Mouse (Mus musculus): ENCODE measurements around the gene Plce1. TPM values are rescaled to one million over a fixed set of nuclear protein-coding genes. Genes with fewer than 3 reads are reported as not detected.

Gene Plce1
- polyA plus RNA-seq, 1 experiment from 2014 or later = 0.60 TPM

DNA sequence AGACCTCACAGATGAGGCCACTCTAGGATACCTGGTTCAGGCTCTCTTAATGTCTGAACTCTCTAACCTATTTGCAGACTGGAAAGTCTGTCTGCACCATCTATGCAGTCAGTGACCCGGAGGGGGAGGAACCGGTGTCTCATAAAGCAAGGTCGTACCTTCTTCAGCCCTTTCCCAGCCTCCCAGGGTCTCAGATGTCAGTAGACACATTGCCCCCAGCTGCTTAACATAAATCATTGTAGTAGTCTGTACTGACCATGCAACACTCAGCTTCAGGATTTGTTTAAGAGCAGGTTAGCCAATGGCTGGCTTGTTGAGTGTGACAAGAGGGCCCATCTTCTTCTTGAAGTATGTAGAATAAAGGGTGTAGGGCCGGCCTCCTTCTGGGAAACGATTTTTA is 2.6 kb upstream of the Plce1 start:
- DNase-seq = no peak
- Histone ChIP-seq H3K9ac (replicated peaks) (no peak overlapping the region), H3K4me2 (ENCODE audit: low read depth, low read length) (no peak overlapping the region), H3K27ac (ENCODE audit: low read depth) (no peak overlapping the region), H3K4me3 (ENCODE audit: low read depth, low read length) (no peak overlapping the region), H3K9me3 (ENCODE audit: low read length) (no peaks in the 10 kb centered on the region), H3K36me3 (replicated peaks; ENCODE audit: insufficient read depth, low read length) (no peaks in the 10 kb centered on the region), H3K27me3 (ENCODE audit: insufficient read depth, low read length) (peaks cover 42% of the 10 kb centered on the region), H3K4me1 (ENCODE audit: insufficient read depth) (no peaks in the 10 kb centered on the region)
- TF ChIP-seq CTCF (IDR thresholded peaks at IDR 0.05; ENCODE audit: low read depth) (no peak), EP300 (IDR thresholded peaks at IDR 0.05; ENCODE audit: low read depth) (no peak)
- 65% methylated on average over 5 of the region's 5 CpGs for WGBS (ENCODE audit: insufficient replicate concordance)
- no peak for ATAC-seq

DNA sequence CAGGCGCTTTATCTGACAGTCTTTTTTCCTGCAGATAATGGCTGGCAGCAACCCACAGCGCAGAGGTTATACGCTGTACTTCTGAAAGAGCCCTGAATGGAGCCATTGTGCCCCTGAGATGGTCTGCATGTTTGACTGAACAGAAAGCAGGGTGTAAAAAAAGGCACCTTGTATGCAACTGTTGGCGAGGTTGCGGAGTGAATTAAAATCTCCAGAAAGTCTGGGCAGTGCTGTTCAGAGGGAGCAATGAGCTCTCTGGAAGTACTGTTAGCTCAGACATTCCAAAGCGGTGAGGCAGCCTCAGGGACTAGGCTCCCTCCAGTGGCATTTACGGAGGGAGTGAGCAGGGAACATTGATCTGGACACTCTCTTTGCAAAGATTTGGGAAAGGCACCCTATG is 2.0 kb upstream of the Plce1 start:
- no peaks in the 10 kb centered on the region for H3K36me3 ChIP-seq (replicated peaks; ENCODE audit: insufficient read depth, low read length)
- no peak overlapping the region for H3K27ac ChIP-seq (ENCODE audit: low read depth)
- no peaks in the 10 kb centered on the region for H3K4me1 ChIP-seq (ENCODE audit: insufficient read depth)
- DNase-seq (no peak), ATAC-seq (no peak)
- no peaks in the 10 kb centered on the region for H3K9me3 ChIP-seq (ENCODE audit: low read length)
- peaks cover 42% of the 10 kb centered on the region for H3K27me3 ChIP-seq (ENCODE audit: insufficient read depth, low read length)
- no peak overlapping the region for H3K9ac ChIP-seq (replicated peaks)
- TF ChIP-seq CTCF (IDR thresholded peaks at IDR 0.05; ENCODE audit: low read depth) (peak; percentile 24), EP300 (IDR thresholded peaks at IDR 0.05; ENCODE audit: low read depth) (no peak)
- H3K4me2 ChIP-seq (ENCODE audit: low read depth, low read length) = no peak overlapping the region
- 46% methylated on average over 7 of the region's 7 CpGs for WGBS (ENCODE audit: insufficient replicate concordance)
- no peak overlapping the region for H3K4me3 ChIP-seq (ENCODE audit: low read depth, low read length)

GRCm38 (mm10) chr19:38479473-38479872 is 1.4 kb upstream of the Plce1 start:
- no peak overlapping the region for H3K27ac ChIP-seq (ENCODE audit: low read depth)
- 68% methylated on average over 5 of the region's 5 CpGs for WGBS (ENCODE audit: insufficient replicate concordance)
- no peak overlapping the region for H3K9ac ChIP-seq (replicated peaks)
- TF ChIP-seq CTCF (IDR thresholded peaks at IDR 0.05; ENCODE audit: low read depth) (no peak), EP300 (IDR thresholded peaks at IDR 0.05; ENCODE audit: low read depth) (no peak)
- H3K4me2 ChIP-seq (ENCODE audit: low read depth, low read length) = no peak overlapping the region
- H3K27me3 ChIP-seq (ENCODE audit: insufficient read depth, low read length) = peaks cover 42% of the 10 kb centered on the region
- no peaks in the 10 kb centered on the region for H3K36me3 ChIP-seq (replicated peaks; ENCODE audit: insufficient read depth, low read length)
- no peak for DNase-seq
- no peaks in the 10 kb centered on the region for H3K9me3 ChIP-seq (ENCODE audit: low read length)
- no peak for ATAC-seq
- H3K4me1 ChIP-seq (ENCODE audit: insufficient read depth) = no peaks in the 10 kb centered on the region
- H3K4me3 ChIP-seq (ENCODE audit: low read depth, low read length) = no peak overlapping the region

DNA sequence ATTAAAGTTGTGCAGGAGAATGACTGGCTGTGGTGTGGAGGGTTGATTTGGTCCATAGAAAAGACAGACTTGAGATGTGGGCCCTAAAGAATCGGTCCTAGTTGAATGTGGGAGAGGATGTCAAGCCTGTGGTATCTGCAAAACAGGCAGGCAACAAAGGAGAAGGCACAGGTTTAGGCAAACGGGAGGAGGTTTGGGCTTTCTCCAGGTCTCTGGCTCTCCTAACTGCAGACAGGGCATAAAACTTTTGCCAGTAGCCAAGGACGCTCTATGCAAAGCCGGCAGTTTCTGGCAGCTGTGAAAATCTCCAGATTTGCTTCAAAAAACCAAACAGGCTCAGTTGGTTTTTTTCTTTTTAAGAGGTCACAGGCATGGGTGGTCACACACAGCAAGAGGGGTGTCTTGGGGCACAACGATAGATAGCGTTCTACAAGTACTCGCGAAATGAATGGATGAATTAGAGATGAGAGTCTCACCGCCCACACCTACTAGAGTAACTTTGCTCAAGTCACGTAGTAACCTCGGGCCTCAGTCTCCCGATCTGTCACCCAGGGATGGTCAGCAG is 671 bp upstream of the Plce1 start:
- Histone ChIP-seq H3K4me2 (ENCODE audit: low read depth, low read length) (peak overlapping the region; percentile 68), H3K4me1 (ENCODE audit: insufficient read depth) (no peaks in the 10 kb centered on the region), H3K4me3 (ENCODE audit: low read depth, low read length) (peak overlapping the region; percentile 52; the same call in 1 of the 2 replicates), H3K9me3 (ENCODE audit: low read length) (no peaks in the 10 kb centered on the region), H3K27ac (ENCODE audit: low read depth) (no peak overlapping the region), H3K36me3 (replicated peaks; ENCODE audit: insufficient read depth, low read length) (no peaks in the 10 kb centered on the region), H3K27me3 (ENCODE audit: insufficient read depth, low read length) (peaks cover 42% of the 10 kb centered on the region), H3K9ac (replicated peaks) (no peak overlapping the region)
- DNase-seq (no peak), ATAC-seq (no peak)
- TF ChIP-seq CTCF (IDR thresholded peaks at IDR 0.05; ENCODE audit: low read depth) (no peak), EP300 (IDR thresholded peaks at IDR 0.05; ENCODE audit: low read depth) (no peak)
- WGBS (ENCODE audit: insufficient replicate concordance) = 16% methylated on average over 12 of the region's 12 CpGs

- Histone ChIP-seq H3K9ac (replicated peaks) (no peak overlapping the region), H3K27ac (ENCODE audit: low read depth) (no peak overlapping the region; the same call in 1 of the 2 replicates), H3K9me3 (ENCODE audit: low read length) (no peaks in the 10 kb centered on the region), H3K4me2 (ENCODE audit: low read depth, low read length) (peak overlapping the region; percentile 68), H3K36me3 (replicated peaks; ENCODE audit: insufficient read depth, low read length) (no peaks in the 10 kb centered on the region), H3K27me3 (ENCODE audit: insufficient read depth, low read length) (peaks cover 42% of the 10 kb centered on the region), H3K4me1 (ENCODE audit: insufficient read depth) (peaks cover 2% of the 10 kb centered on the region; the same call in 1 of the 2 replicates), H3K4me3 (ENCODE audit: low read depth, low read length) (peak overlapping the region; percentile 52)
- DNase-seq (no peak), ATAC-seq (no peak)
- 20% methylated on average over 8 of the region's 8 CpGs for WGBS (ENCODE audit: insufficient replicate concordance)
- TF ChIP-seq EP300 (IDR thresholded peaks at IDR 0.05; ENCODE audit: low read depth) = no peak
- TF ChIP-seq CTCF (IDR thresholded peaks at IDR 0.05; ENCODE audit: low read depth) = no peak
These were observed 997 bp downstream of the Plce1 start for GRCm38 (mm10) chr19:38481906-38482305.

- no peak for TF ChIP-seq EP300 (IDR thresholded peaks at IDR 0.05; ENCODE audit: low read depth)
- no peak for TF ChIP-seq CTCF (IDR thresholded peaks at IDR 0.05; ENCODE audit: low read depth)
- Histone ChIP-seq H3K9ac (replicated peaks) (no peak overlapping the region), H3K4me1 (ENCODE audit: insufficient read depth) (peaks cover 7% of the 10 kb centered on the region; the same call in 1 of the 2 replicates), H3K4me3 (ENCODE audit: low read depth, low read length) (no peak overlapping the region), H3K9me3 (ENCODE audit: low read length) (no peaks in the 10 kb centered on the region), H3K27me3 (ENCODE audit: insufficient read depth, low read length) (peaks cover 42% of the 10 kb centered on the region), H3K4me2 (ENCODE audit: low read depth, low read length) (0 out of 2 replicates have a peak overlapping the region, but pooled peaks have one; percentile 29), H3K27ac (ENCODE audit: low read depth) (no peak overlapping the region), H3K36me3 (replicated peaks; ENCODE audit: insufficient read depth, low read length) (no peaks in the 10 kb centered on the region)
- DNase-seq (no peak), ATAC-seq (no peak)
- WGBS (ENCODE audit: insufficient replicate concordance) = 28% methylated on average over 19 of the region's 19 CpGs
These were observed 1.7 kb downstream of the Plce1 start for GRCm38 (mm10) chr19:38482406-38483181.
